Mouse (Mus musculus): ENCODE measurements around the gene Maf.

Maf gene

GRCm38 (mm10) chr8:115707731-115708590, at the start of gene Maf:
TSS of gene Maf (minus strand) at chr8:115707794.
- DNase-seq (ENCODE audit: low read depth) = peak; percentile 29

GRCm38 (mm10) chr8:115756965-115757364, 49.4 kb upstream of the Maf start:
- no peak for DNase-seq (ENCODE audit: low read depth)

GRCm38 (mm10) chr8:115756027-115756426, 48.4 kb upstream of the Maf start:
- DNase-seq (ENCODE audit: low read depth) = no peak

- DNase-seq (ENCODE audit: low read depth) = no peak
Measured at GRCm38 (mm10) chr8:115754694-115755093, 47.1 kb upstream of the Maf start.

- no peak for DNase-seq (ENCODE audit: low read depth)
Measured at GRCm38 (mm10) chr8:115753801-115754200, 46.2 kb upstream of the Maf start.

GRCm38 (mm10) chr8:115747426-115747825, 39.8 kb upstream of the Maf start:
- no peak for DNase-seq (ENCODE audit: low read depth)

GRCm38 (mm10) chr8:115745648-115746047, 38.1 kb upstream of the Maf start:
- DNase-seq (ENCODE audit: low read depth) = no peak

GRCm38 (mm10) chr8:115743441-115743840, 35.8 kb upstream of the Maf start:
- no peak for DNase-seq (ENCODE audit: low read depth)

- DNase-seq (ENCODE audit: low read depth) = no peak
Measured at GRCm38 (mm10) chr8:115742646-115743045, 35.1 kb upstream of the Maf start.

- no peak for DNase-seq (ENCODE audit: low read depth)
Measured at GRCm38 (mm10) chr8:115741964-115742363, 34.4 kb upstream of the Maf start.

- DNase-seq (ENCODE audit: low read depth) = no peak
Measured at GRCm38 (mm10) chr8:115739756-115740155, 32.2 kb upstream of the Maf start.

GRCm38 (mm10) chr8:115732401-115732800, 24.8 kb upstream of the Maf start:
- no peak for DNase-seq (ENCODE audit: low read depth)

GRCm38 (mm10) chr8:115726807-115727206, 19.2 kb upstream of the Maf start:
- DNase-seq (ENCODE audit: low read depth) = no peak

- no peak for DNase-seq (ENCODE audit: low read depth)
Measured at GRCm38 (mm10) chr8:115726231-115726630, 18.6 kb upstream of the Maf start.

- DNase-seq (ENCODE audit: low read depth) = no peak
Measured at GRCm38 (mm10) chr8:115719126-115719525, 11.5 kb upstream of the Maf start.

- DNase-seq (ENCODE audit: low read depth) = no peak
Measured at GRCm38 (mm10) chr8:115718621-115719020, 11.0 kb upstream of the Maf start.

- DNase-seq (ENCODE audit: low read depth) = no peak
Measured at GRCm38 (mm10) chr8:115715262-115715661, 7.7 kb upstream of the Maf start.

GRCm38 (mm10) chr8:115711106-115711505, 3.5 kb upstream of the Maf start:
- DNase-seq (ENCODE audit: low read depth) = no peak

- DNase-seq (ENCODE audit: low read depth) = no peak
Measured at GRCm38 (mm10) chr8:115709931-115710330, 2.3 kb upstream of the Maf start.

- no peak for DNase-seq (ENCODE audit: low read depth)
Measured at GRCm38 (mm10) chr8:115708936-115709780, 1.6 kb upstream of the Maf start.

- no peak for DNase-seq (ENCODE audit: low read depth)
Measured at GRCm38 (mm10) chr8:115706861-115707730, 498 bp downstream of the Maf start.

- DNase-seq (ENCODE audit: low read depth) = no peak
Measured at GRCm38 (mm10) chr8:115706411-115706860, 1.2 kb downstream of the Maf start.

All from c-Kit-positive CD71-positive TER-119-negative erythroid progenitor cells, embryonic 14.5 days (primary cell).